Mouse (Mus musculus) Patski (cell line): Measurements from ENCODE around the gene Cpsf3. TPM values are rescaled to one million over a fixed set of nuclear protein-coding genes. Genes with fewer than 3 reads are reported as not detected.

Source experiments
- ATAC-seq: fragments of 100-300 bp; one replicate; pipeline ENCODE4 v1.8.0; 2021
- CTCF ChIA-PET: fragments of 350-600 bp; sonication (Branson Sonifier 250); formaldehyde crosslinking; loops from one replicate; lab custom pipeline; 2022; ENCODE audit warnings: inconsistent platforms; lab: Charles Lee
- POLR2A ChIA-PET: fragments of 350-600 bp; sonication (Branson Sonifier 250); formaldehyde crosslinking; loops from one replicate; lab custom pipeline; 2022; ENCODE audit warnings: antibody characterized with exemption, inconsistent platforms; lab: Charles Lee
- DNase-seq: peaks from one replicate; pipeline ENCODE4 v3.0.0-alpha.2; 2011; ENCODE audit warnings: low read depth, low spot score
- H3K27me3 ChIP-seq: fragments of 371-371 bp; one replicate; pipeline ENCODE4 v1.5.1; 2021
- CTCF ChIP-seq: fragments of 100-300 bp; IDR thresholded peaks from one replicate; pipeline ENCODE4 v1.5.1; 2021
- in situ Hi-C: fragments of 300-500 bp; cut with MboI; formaldehyde crosslinking; loops from 3 replicates; pipeline ENCODE4 v1.11.1; 2018; ENCODE audit warnings: low pct_unique_long_range_greater_than_20kb, mixed read lengths
- polyA plus RNA-seq: library from polyadenylated mRNA; unstranded; gene quantifications from one replicate; pipeline ENCODE4 v1.2.3, GENCODE M21; 2021

The Cpsf3 gene
- polyA plus RNA-seq, 1 experiment from 2014 or later: 54.8 TPM

DNA sequence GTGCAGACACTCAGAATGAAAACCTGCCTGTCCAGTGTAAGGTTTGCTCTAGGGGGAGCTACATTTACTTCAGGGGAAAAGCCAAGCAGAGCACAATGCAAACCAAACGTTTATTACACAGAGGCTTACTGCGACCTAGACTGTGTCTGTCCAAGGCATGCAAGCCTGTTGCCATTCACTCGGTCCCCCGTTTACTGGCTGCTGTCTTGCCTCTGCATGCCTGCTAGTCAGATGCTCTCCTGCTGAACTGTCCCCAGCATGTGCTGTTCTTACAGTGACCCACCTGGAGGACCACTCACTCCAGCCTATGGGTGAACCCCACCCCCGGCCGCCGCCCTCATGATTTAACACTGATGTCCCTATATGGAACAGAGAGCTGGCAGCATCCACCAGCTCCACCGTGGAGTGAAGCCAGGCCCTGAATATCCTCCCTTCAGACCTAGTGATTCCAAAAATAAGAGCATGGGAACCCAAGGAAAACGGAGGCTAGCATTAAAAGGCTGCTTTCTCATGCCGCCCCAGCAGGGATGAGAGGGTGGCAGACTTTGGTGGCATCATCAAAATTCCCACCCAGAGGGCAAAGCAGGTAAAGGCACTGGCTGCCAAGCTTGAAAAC, 45.9 kb downstream of the Cpsf3 start:
- in situ Hi-C loops: no loop called here
- POLR2A ChIA-PET: no interaction called here
- no peak for ATAC-seq
- no peaks in the 10 kb centered on the region for H3K27me3 ChIP-seq
- no peak for TF ChIP-seq CTCF
- CTCF ChIA-PET: interaction anchor here (1.0 to 1.2 kb wide), 2 partner anchors 8 to 38 kb away, joined by 3 read pairs; no protein-coding TSS in a partner anchor
- DNase-seq: no peak

DNA sequence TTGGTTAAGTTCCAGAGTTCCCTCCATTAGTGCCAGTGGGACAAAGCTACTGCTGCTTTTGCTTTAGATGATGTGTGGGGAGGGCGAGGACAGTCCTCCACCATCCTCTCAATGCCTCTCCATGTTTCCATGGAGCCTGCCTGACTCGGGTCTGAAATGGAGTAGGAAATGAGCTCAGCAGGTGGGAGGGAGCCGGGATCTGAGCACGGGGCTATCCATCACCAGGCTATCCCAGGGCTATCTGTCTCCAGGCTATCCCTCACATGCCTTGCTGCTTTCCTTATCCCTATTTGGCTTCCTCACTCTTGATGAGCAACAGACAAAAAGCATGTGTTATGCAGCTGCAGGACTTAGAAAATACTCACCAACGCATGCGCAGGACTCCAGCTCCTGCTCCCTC, 46.5 kb downstream of the Cpsf3 start:
- ChIA-PET POLR2A (no interaction called here), CTCF (interaction anchor here (1.0 kb wide), 1 partner anchor 38 kb away, joined by 3 read pairs; no protein-coding TSS in a partner anchor)
- H3K27me3 ChIP-seq: no peaks in the 10 kb centered on the region
- ATAC-seq (no peak), DNase-seq (no peak)
- no peak for TF ChIP-seq CTCF
- in situ Hi-C loops: no loop called here

DNA sequence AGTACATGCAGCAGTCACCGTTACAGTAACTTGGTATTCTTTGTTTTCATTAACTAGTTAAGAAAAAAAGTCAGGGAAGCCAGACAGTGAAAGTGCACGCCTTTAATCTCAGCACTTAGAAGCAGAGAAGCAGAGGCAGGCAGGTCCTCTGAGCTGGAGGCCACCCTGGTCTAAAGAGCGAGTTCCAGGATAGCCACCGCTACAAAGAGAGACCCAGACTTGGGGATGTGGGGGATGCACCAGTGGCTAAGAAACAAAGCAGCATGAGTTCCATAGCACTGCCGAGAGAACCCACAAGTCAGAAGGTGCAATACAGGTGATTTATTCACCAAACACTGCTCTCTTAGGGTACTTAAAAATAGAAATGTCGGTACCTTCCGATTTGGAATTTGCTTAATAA, 47.8 kb downstream of the Cpsf3 start:
- DNase-seq: no peak
- CTCF ChIA-PET: no interaction called here
- in situ Hi-C loops: no loop called here
- ATAC-seq: no peak
- H3K27me3 ChIP-seq: no peaks in the 10 kb centered on the region
- no peak for TF ChIP-seq CTCF
- POLR2A ChIA-PET: no interaction called here

DNA sequence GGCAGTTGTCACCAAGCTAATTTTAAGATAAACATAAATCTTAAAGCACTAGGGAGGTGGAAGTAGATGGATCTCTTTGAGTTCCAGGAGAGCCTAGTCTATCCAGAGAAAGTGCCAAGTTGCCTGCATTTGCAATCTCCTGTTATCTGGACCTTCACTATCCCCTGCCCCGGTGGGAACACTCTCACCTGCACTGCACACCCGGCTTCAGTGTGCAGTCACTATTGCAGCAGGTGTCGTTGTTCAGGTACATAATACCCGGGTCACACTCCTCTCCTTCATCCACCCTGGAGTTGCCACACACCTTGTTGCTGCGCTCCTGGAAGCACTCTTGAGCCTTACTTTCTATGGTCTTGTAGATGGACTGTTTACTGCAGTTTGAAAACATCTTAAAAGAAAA, 48.6 kb downstream of the Cpsf3 start:
- ChIA-PET CTCF (no interaction called here), POLR2A (no interaction called here)
- TF ChIP-seq CTCF: no peak
- no peak for DNase-seq
- H3K27me3 ChIP-seq: no peaks in the 10 kb centered on the region
- ATAC-seq: no peak
- in situ Hi-C loops: no loop called here

DNA sequence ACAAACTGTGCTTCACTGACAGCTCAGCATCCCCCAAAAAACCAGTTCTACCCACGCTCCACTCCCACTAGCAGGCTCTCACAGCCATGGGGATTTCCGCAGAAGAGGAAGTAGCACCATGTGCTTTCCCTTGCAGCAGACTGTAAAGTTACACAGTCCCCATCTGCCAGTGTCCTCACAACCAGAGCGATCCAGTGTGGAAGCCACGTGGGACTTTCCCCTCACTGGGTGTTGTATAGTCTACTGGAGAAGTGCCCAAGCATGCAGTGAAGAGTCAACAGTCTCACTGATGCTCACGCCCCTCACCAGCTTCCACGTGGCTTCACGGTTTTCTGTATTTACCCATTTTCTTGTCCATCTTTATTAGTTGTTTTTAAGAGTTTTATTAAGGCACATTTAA, 50.7 kb downstream of the Cpsf3 start:
- DNase-seq (no peak), ATAC-seq (no peak)
- in situ Hi-C loops: no loop called here
- TF ChIP-seq CTCF: no peak
- ChIA-PET POLR2A (no interaction called here), CTCF (no interaction called here)
- no peaks in the 10 kb centered on the region for H3K27me3 ChIP-seq

DNA sequence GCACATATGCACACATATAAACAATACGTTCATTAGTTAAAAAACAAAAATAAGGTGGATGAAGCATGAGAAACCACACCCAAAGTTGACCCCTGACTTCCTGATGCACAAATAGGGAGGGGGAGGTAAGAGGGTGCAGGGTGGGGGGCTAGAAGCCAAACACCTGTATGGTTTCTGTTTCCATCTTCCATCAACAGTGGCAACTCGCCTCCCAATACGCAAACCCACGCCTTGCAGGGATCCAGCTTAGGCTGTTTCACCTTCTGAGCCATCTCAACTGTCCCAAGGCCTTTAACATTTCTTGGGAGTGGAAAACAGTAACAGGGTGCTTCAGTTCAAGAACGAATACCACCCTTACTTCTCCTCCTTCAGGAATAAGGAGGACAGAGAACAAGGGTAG, 52.0 kb downstream of the Cpsf3 start:
- ChIA-PET CTCF (no interaction called here), POLR2A (no interaction called here)
- DNase-seq: no peak
- no peak for ATAC-seq
- no peak for TF ChIP-seq CTCF
- H3K27me3 ChIP-seq: no peaks in the 10 kb centered on the region
- in situ Hi-C loops: no loop called here

DNA sequence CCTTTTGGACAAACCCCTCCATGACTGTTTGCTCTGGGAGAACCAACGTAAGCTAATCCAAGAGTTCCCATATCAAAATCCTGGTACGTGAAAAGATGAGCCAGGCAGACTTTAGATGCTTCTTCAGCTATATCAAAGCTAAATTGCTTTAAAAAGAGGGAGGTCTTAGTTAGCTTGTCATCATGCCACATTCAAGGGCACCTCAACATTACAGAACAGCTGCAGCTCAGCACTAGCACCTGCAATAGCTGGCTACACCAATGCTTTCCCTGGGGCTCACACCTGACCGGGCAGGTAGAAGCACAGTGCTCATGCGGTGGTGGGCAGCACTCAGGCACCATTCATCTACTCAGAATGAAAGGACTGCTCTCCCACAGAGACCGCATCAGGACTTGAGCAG, 55.5 kb downstream of the Cpsf3 start:
- POLR2A ChIA-PET: no interaction called here
- no peaks in the 10 kb centered on the region for H3K27me3 ChIP-seq
- DNase-seq (no peak), ATAC-seq (no peak)
- CTCF ChIA-PET: no interaction called here
- no peak for TF ChIP-seq CTCF
- in situ Hi-C loops: no loop called here

DNA sequence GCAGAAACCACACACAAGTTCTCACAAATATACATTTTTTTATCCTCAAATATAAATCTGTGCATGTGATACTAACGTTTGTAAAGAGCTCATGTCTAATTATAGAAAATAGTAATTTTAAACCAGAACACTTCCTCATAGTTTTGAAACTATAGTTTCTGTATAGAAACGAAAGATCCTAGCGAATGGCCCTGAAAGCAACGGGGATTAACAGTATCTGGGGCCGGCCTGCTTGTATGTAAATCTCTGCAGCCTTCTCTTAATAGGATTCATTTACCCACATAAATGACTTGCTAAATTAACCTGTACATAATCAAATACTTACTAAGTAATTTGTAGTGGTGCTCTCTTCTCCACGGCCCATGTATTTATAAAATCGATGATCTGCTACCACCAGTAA, 61.8 kb downstream of the Cpsf3 start:
- in situ Hi-C loops: no loop called here
- no peaks in the 10 kb centered on the region for H3K27me3 ChIP-seq
- ATAC-seq (no peak), DNase-seq (no peak)
- TF ChIP-seq CTCF: no peak
- ChIA-PET POLR2A (no interaction called here), CTCF (interaction anchor here (2.5 kb wide), 1 partner anchor 12 kb away, joined by 10 read pairs; no protein-coding TSS in a partner anchor)

DNA sequence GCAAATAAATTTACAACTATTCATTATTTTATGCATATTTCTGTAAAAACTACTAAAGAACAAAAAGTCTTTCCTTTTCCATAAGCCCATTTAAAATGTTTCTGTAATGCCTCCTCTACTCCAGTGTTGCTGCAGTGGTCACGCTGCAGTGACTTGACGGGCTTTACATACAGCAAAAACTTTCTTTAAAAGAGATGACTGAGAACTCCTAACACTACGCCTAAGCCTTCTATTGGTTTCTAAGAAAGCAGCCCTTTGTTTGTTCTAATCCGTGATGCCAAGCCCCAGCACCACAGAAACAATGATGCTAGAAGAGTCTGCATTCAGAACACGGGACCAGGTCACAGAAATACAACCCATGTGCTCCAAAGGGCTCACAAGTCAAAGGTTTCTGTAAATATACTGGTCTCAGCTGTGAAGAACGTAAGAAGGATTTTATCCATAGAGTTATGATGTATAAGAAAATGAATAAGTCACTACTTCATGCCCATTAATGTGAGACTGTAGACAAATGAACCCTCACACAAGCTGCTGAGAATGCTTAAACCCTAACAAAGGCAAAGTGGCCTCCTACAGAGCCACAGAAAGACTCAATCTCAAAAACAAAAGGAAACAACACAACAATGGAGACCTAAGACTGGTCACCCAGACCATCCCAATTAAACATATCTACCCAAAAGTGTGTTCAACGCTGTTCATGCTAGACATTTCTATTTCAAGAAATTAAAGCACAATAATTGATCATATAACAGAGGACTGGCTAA, 65.1 kb downstream of the Cpsf3 start:
- no peaks in the 10 kb centered on the region for H3K27me3 ChIP-seq
- no peak for ATAC-seq
- no peak for TF ChIP-seq CTCF
- ChIA-PET POLR2A (no interaction called here), CTCF (interaction anchor here (1.0 to 1.5 kb wide), 3 partner anchors 20 to 76 kb away, joined by 3 read pairs; no protein-coding TSS in a partner anchor)
- no peak for DNase-seq
- in situ Hi-C loops: no loop called here

DNA sequence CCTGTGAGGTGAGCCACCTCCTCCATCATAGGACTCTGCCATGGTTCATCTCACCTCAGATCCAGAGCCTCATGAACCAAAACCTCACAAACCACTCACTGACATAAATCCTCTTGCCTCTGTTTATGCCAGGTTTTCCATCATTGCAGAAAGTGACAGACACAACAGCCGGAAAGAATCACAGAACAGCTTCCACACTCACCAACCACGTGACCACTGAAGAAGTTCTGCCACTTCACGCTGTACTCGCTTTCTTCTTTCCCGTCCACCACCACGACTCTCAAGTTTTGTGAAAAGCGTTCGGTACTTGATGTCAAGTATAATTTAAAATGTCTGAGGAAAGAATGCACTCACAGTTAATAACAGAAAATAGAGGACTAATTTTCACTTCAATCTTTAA, 68.5 kb downstream of the Cpsf3 start:
- DNase-seq (no peak), ATAC-seq (no peak)
- H3K27me3 ChIP-seq: no peaks in the 10 kb centered on the region
- POLR2A ChIA-PET: interaction anchor here (0.6 to 0.7 kb wide), 2 partner anchors 72 to 117 kb away, joined by 3 to 5 read pairs; no protein-coding TSS in a partner anchor
- TF ChIP-seq CTCF: no peak
- in situ Hi-C loops: no loop called here
- CTCF ChIA-PET: no interaction called here

DNA sequence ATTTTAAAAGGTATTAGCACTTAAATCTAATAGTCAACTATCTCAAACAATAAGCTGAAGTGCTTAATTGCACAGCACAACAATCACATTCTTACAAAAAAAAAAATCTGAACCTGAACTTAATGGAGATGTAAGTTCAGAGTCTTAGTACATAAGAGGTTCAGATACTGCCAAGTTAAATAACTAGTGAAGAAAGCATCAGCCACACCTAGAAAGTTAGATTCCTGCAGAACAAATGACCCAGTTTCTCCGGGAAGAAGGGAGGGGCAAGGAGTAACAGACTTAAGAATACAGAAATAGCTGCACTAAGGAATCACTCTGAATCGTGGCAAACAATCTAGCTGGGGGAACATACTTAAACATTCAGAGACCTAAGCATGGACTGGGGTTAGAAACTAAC, 77.5 kb downstream of the Cpsf3 start:
- ChIA-PET POLR2A (no interaction called here), CTCF (interaction anchor here (1.4 kb wide), 1 partner anchor 52 kb away, joined by 3 read pairs; no protein-coding TSS in a partner anchor)
- no peak for DNase-seq
- in situ Hi-C loops: no loop called here
- no peak for ATAC-seq
- no peaks in the 10 kb centered on the region for H3K27me3 ChIP-seq
- TF ChIP-seq CTCF: no peak
